Mouse (Mus musculus): Measurements from ENCODE around the gene Numbl. TPM values are rescaled to one million over a fixed set of nuclear protein-coding genes. Genes with fewer than 3 reads are reported as not detected.

The Numbl gene
- total RNA-seq, 2 experiments from 2014 or later = 134 to 139 TPM

Other genes starting within 250 kb of the Numbl start
- gene Cyp2a12, start 229.4 kb upstream of the Numbl start, total RNA-seq (2021) = not detected
- under 1 TPM; 0.23 to 0.86 TPM for gene Cyp2f2, start 138.5 kb upstream of the Numbl start, total RNA-seq (2021)
- not detected for gene Cyp2t4, start 104.7 kb upstream of the Numbl start, total RNA-seq (2021)
- 100 to 1,000 TPM in 1 of 2 experiments, 10 to 100 TPM in 1; 90.8 to 100 TPM for gene Egln2, start 91.6 kb upstream of the Numbl start, total RNA-seq (2021)
- 10 to 100 TPM; 86.7 to 94.7 TPM for gene Rab4b, start 79.5 kb upstream of the Numbl start, total RNA-seq (2021)
- gene Gm21983, start 77.3 kb upstream of the Numbl start, total RNA-seq (2021) = not detected
- 1 to 10 TPM; 1.6 to 3.3 TPM for gene Mia, start 77.3 kb upstream of the Numbl start, total RNA-seq (2021)
- gene BC024978, start 62.7 kb upstream of the Numbl start, total RNA-seq (2021) = 10 to 100 TPM; 18.9 to 21.3 TPM
- gene Snrpa, start 62.2 kb upstream of the Numbl start, total RNA-seq (2021) = 10 to 100 TPM; 81.3 to 81.8 TPM
- 1 to 10 TPM; 7.3 to 8.0 TPM for gene Itpkc, start 29.8 kb upstream of the Numbl start, total RNA-seq (2021)
- 10 to 100 TPM; 31.2 to 34.8 TPM for gene Coq8b, start 25.4 kb upstream of the Numbl start, total RNA-seq (2021)
- 10 to 100 TPM; 62.5 to 62.6 TPM for gene Ltbp4, start 79.3 kb downstream of the Numbl start, total RNA-seq (2021)
- 10 to 100 TPM; 22.2 to 27.4 TPM for gene Shkbp1, start 97.6 kb downstream of the Numbl start, total RNA-seq (2021)
- not detected for gene Gm20479, start 99.0 kb downstream of the Numbl start, total RNA-seq (2021)
- 100 to 1,000 TPM; 128 to 132 TPM for gene Sptbn4, start 189.3 kb downstream of the Numbl start, total RNA-seq (2021)
- 10 to 100 TPM; 11.7 to 13.0 TPM for gene Blvrb, start 189.5 kb downstream of the Numbl start, total RNA-seq (2021)
- 1 to 10 TPM; 3.0 to 3.1 TPM for gene Sertad3, start 215.3 kb downstream of the Numbl start, total RNA-seq (2021)
- gene Sertad1, start 228.5 kb downstream of the Numbl start, total RNA-seq (2021) = 10 to 100 TPM in 1 of 2 experiments, 1 to 10 TPM in 1; 8.7 to 12.9 TPM
- under 1 TPM; 0.57 to 0.66 TPM for gene Prx, start 240.9 kb downstream of the Numbl start, total RNA-seq (2021)

All from left cerebral cortex, postnatal 14 days (tissue).